Mouse (Mus musculus): ENCODE results near the gene Itga6. TPM values are rescaled to one million over a fixed set of nuclear protein-coding genes. Genes with fewer than 3 reads are reported as not detected.

The Itga6 gene
- total and polyA plus RNA-seq, 2 experiments from 2014 or later: 16.8 to 52.3 TPM

DNA sequence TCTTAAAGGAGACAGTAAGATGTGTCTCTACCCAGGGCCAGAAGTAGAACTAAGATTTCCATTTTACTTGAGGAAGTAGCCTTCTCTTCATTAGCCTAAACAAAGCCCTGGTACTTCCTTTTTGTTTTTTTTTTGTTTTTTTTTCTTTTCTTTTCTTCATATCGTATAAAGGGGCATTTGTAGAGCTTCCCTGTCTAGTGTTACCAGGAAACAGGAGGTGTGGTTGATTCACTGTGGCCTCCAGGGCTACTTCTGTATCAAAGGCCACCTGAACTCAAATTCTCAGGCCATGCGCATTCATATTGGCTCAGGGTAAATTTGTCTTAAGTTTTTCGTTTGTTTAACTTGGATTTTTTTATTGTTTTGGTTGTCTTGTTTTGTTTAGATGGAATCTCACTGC, 120.5 kb downstream of the Itga6 start:
- WGBS: 57% methylated on average over 3 of the region's 3 CpGs
- TF ChIP-seq CTCF (IDR thresholded peaks at IDR 0.05; ENCODE audit: low read depth): no peak
- ATAC-seq (no peak), DNase-seq (no peak)
- Histone ChIP-seq H3K9ac (no peak overlapping the region), H3K4me2 (ENCODE audit: low read depth) (no peak overlapping the region), H3K27ac (ENCODE audit: low read depth, low read length) (no peak overlapping the region), H3K27me3 (ENCODE audit: insufficient read depth, low read length) (no peaks in the 10 kb centered on the region), H3K36me3 (ENCODE audit: insufficient read depth) (no peaks in the 10 kb centered on the region), H3K4me3 (ENCODE audit: low read depth, low read length) (no peak overlapping the region), H3K4me1 (ENCODE audit: insufficient read depth) (no peaks in the 10 kb centered on the region), H3K9me3 (ENCODE audit: low read length) (no peaks in the 10 kb centered on the region)

DNA sequence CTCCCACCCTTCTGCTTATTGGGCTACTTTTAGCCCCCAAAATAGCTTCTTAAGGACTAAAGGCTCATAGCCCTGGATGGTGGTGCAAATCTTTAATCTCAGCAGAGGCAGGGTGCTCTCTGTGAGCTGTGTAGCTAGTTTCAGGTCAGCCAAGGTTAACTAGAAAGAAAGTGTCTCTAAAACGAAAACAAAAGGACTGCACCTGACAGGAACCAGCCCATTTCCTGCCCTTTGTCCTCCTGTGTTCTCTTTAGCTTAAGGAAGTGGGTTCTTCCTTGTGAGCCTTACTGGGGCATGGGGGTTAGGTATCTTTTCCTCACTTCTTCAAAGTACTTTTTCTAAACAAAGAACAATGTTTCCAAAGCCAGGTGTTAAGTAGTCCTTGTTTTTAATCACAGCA, 121.1 kb downstream of the Itga6 start:
- Histone ChIP-seq H3K9me3 (ENCODE audit: low read length) (no peaks in the 10 kb centered on the region), H3K36me3 (ENCODE audit: insufficient read depth) (no peaks in the 10 kb centered on the region), H3K9ac (no peak overlapping the region), H3K4me1 (ENCODE audit: insufficient read depth) (no peaks in the 10 kb centered on the region), H3K4me3 (ENCODE audit: low read depth, low read length) (no peak overlapping the region), H3K27ac (ENCODE audit: low read depth, low read length) (no peak overlapping the region), H3K27me3 (ENCODE audit: insufficient read depth, low read length) (no peaks in the 10 kb centered on the region), H3K4me2 (ENCODE audit: low read depth) (no peak overlapping the region)
- ATAC-seq: no peak
- DNase-seq: no peak
- 63% methylated on average over 1 of the region's 1 CpGs for WGBS
- no peak for TF ChIP-seq CTCF (IDR thresholded peaks at IDR 0.05; ENCODE audit: low read depth)

DNA sequence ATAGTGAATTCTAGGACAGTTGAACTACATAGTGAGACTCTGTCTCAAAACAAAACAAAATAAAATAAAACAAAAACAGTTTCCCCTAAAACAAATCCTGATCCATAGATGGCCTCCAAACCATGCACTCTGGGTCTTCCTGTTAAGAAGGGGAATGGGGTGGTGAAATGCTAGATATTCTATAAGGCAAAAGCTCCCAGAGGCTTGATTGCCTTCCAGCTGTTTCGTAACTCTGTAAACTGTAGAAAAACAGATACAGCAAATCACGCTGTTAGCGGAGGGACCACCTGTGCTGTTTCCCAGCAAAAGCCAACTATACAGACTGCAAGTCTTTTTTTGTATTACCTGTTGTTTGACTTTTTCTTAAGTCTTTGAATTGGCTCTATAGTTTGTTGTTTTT, 121.6 kb downstream of the Itga6 start:
- Histone ChIP-seq H3K9ac (no peak overlapping the region), H3K4me3 (ENCODE audit: low read depth, low read length) (no peak overlapping the region), H3K9me3 (ENCODE audit: low read length) (no peaks in the 10 kb centered on the region), H3K27ac (ENCODE audit: low read depth, low read length) (no peak overlapping the region), H3K27me3 (ENCODE audit: insufficient read depth, low read length) (no peaks in the 10 kb centered on the region), H3K36me3 (ENCODE audit: insufficient read depth) (no peaks in the 10 kb centered on the region), H3K4me2 (ENCODE audit: low read depth) (no peak overlapping the region), H3K4me1 (ENCODE audit: insufficient read depth) (no peaks in the 10 kb centered on the region)
- DNase-seq (no peak), ATAC-seq (no peak)
- TF ChIP-seq CTCF (IDR thresholded peaks at IDR 0.05; ENCODE audit: low read depth): no peak
- 77% methylated on average over 3 of the region's 3 CpGs for WGBS

DNA sequence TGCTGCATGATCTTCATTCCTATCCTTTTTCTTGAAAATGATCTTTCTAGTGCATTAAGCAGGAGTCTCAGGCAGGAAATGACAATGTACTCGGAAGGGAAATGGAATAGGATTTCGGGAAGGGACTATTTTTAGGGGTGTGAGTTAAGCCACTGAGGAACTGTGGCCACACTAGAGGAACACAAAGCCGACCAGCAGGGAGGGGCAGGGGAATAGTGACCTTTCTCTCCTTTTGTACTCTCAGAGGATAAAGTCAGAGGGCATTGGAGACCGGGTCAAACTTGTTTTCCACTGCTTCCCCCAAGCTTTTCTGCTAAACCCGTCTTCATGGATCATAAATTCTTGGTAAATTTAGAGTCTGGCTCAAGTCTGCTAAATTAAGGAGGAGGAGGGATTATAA, 122.1 kb downstream of the Itga6 start:
- no peak overlapping the region for H3K9ac ChIP-seq
- H3K9me3 ChIP-seq (ENCODE audit: low read length): no peaks in the 10 kb centered on the region
- H3K4me1 ChIP-seq (ENCODE audit: insufficient read depth): no peaks in the 10 kb centered on the region
- H3K4me2 ChIP-seq (ENCODE audit: low read depth): no peak overlapping the region
- H3K27me3 ChIP-seq (ENCODE audit: insufficient read depth, low read length): no peaks in the 10 kb centered on the region
- no peaks in the 10 kb centered on the region for H3K36me3 ChIP-seq (ENCODE audit: insufficient read depth)
- TF ChIP-seq CTCF (IDR thresholded peaks at IDR 0.05; ENCODE audit: low read depth): no peak
- DNase-seq (no peak), ATAC-seq (no peak)
- 8% methylated on average over 5 of the region's 5 CpGs for WGBS
- H3K27ac ChIP-seq (ENCODE audit: low read depth, low read length): no peak overlapping the region
- no peak overlapping the region for H3K4me3 ChIP-seq (ENCODE audit: low read depth, low read length)

DNA sequence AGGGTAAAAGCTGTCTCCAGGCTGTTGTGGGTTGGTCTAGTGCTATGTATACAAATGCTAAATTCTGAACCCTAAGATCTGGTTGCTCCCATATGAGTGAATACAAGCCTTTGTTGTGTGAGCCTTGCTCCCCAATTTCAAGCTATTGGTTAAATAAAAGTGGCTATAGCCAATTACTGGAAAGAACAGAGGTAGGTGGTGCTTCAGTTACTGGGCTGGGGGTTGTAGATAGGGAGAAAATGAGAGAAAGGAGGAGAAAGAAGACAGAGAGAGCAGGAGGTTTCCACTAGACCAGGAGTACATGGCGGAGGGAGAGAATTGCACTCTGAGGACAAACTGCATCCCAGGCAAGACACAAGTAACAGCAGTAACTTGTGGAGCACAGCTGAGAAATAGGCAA, 122.8 kb downstream of the Itga6 start:
- Histone ChIP-seq H3K4me1 (ENCODE audit: insufficient read depth) (no peaks in the 10 kb centered on the region), H3K27ac (ENCODE audit: low read depth, low read length) (no peak overlapping the region), H3K9ac (no peak overlapping the region), H3K4me3 (ENCODE audit: low read depth, low read length) (no peak overlapping the region), H3K36me3 (ENCODE audit: insufficient read depth) (no peaks in the 10 kb centered on the region), H3K4me2 (ENCODE audit: low read depth) (no peak overlapping the region), H3K27me3 (ENCODE audit: insufficient read depth, low read length) (no peaks in the 10 kb centered on the region), H3K9me3 (ENCODE audit: low read length) (no peaks in the 10 kb centered on the region)
- DNase-seq: no peak
- 92% methylated on average over 1 of the region's 1 CpGs for WGBS
- no peak for TF ChIP-seq CTCF (IDR thresholded peaks at IDR 0.05; ENCODE audit: low read depth)
- no peak for ATAC-seq

DNA sequence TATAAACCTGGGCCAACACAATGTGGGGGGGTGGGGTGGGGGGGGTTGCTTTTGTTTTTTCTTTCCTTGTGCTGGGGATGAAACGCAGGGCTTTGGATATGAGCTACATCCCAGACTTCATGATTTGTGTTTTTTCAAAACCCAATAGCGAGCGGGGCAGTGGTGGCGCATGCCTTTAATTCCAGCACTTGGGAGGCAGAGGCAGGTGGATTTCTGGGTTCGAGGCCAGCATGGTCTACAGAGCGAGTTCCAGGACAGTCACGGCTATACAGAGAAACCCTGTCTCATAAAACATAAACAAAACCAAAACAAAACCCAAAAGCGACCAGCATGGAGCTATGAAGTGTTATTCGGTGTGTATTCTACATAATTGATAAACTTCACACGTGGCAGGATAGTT, 126.7 kb downstream of the Itga6 start:
- Histone ChIP-seq H3K4me1 (ENCODE audit: insufficient read depth) (peaks cover 6% of the 10 kb centered on the region; the same call in 1 of the 2 replicates), H3K4me2 (ENCODE audit: low read depth) (peak overlapping the region; percentile 84), H3K9me3 (ENCODE audit: low read length) (no peaks in the 10 kb centered on the region), H3K27me3 (ENCODE audit: insufficient read depth, low read length) (no peaks in the 10 kb centered on the region), H3K4me3 (ENCODE audit: low read depth, low read length) (no peak overlapping the region), H3K27ac (ENCODE audit: low read depth, low read length) (no peak overlapping the region), H3K36me3 (ENCODE audit: insufficient read depth) (no peaks in the 10 kb centered on the region), H3K9ac (no peak overlapping the region)
- WGBS: 84% methylated on average over 10 of the region's 10 CpGs
- DNase-seq (no peak), ATAC-seq (no peak)
- no peak for TF ChIP-seq CTCF (IDR thresholded peaks at IDR 0.05; ENCODE audit: low read depth)

DNA sequence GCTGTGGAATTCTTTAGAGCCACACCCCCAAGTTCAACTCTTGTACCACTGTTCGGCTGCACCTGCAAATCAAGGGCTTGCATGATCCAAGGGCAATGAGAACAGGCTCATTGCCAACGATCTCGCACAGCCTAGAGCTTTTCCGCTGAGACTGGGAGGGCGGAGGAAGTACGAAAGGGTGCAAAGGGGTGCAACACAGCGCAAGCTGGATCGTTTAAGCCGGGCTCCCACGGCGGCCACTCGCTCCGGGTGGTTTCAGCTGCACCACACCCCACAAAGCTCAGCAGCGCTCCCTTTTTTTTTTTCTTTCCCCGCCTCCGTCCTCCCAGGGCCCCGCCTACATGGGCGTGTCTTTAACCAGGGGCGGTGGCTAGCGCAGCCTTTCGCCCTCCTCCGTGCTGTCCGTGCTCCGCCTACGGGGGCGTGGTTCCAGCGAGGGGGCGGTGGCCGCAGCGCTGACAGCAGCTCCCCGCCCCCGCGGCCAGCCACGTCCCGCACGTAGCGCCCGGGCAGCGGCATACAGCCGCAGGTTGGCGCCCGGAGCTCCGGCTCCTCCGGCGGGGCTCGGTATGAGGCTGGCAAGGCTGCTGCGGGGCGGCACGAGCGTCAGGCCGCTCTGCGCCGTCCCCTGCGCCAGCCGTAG, 127.5 kb downstream of the Itga6 start, which contains the start of gene Pdk1:
Pdk1 (plus strand) TSS at position 424 of the 643 bp plus-strand sequence.
- 2% methylated on average over 54 of the region's 55 CpGs for WGBS
- ATAC-seq: peak; percentile 98
- peaks cover 6% of the 10 kb centered on the region; the same call in 1 of the 2 replicates for H3K4me1 ChIP-seq (ENCODE audit: insufficient read depth)
- peak within 1 kb of the TSS; percentile 66; the same call in 1 of the 2 replicates for H3K27ac ChIP-seq (ENCODE audit: low read depth, low read length)
- peak; percentile 96 for DNase-seq
- H3K4me2 ChIP-seq (ENCODE audit: low read depth): peak within 1 kb of the TSS; percentile 84
- peak within 1 kb of the TSS; percentile 76 for H3K9ac ChIP-seq
- no peaks in the 10 kb centered on the region for H3K27me3 ChIP-seq (ENCODE audit: insufficient read depth, low read length)
- no peaks in the 10 kb centered on the region for H3K9me3 ChIP-seq (ENCODE audit: low read length)
- TF ChIP-seq CTCF (IDR thresholded peaks at IDR 0.05; ENCODE audit: low read depth): peak; percentile 25; the same call in 1 of the 2 replicates
- H3K36me3 ChIP-seq (ENCODE audit: insufficient read depth): 0 out of 2 replicates have a peak, but pooled peaks cover 2% of the 10 kb centered on the region
- H3K4me3 ChIP-seq (ENCODE audit: low read depth, low read length): peak within 1 kb of the TSS; percentile 83
